Mouse (Mus musculus) neural tube, embryonic 10.5 days (tissue): Measurements from ENCODE around the gene Tsnax.

Experiments
- DNase-seq: peaks from one replicate; pipeline ENCODE4 v3.0.0-alpha.2; 2017; ENCODE audit warnings: low spot score; ENCODE audit errors: extremely low spot score

The Tsnax gene

GRCm38 (mm10) chr8:125043394-125043793 is 30.6 kb downstream of the Tsnax start:
- peak; percentile 22 for DNase-seq

GRCm38 (mm10) chr8:125043935-125044334 is 31.1 kb downstream of the Tsnax start:
- no peak for DNase-seq

GRCm38 (mm10) chr8:125045760-125046159 is 33.0 kb downstream of the Tsnax start:
- DNase-seq, result no peak

- no peak for DNase-seq
Observed at GRCm38 (mm10) chr8:125049051-125049750, 36.4 kb downstream of the Tsnax start.

GRCm38 (mm10) chr8:125049826-125050225 is 37.0 kb downstream of the Tsnax start:
- no peak for DNase-seq

- DNase-seq, result peak; percentile 72
Observed at GRCm38 (mm10) chr8:125052026-125052425, 39.2 kb downstream of the Tsnax start.

GRCm38 (mm10) chr8:125053505-125054435 is 41.0 kb downstream of the Tsnax start, which contains the start of gene Disc1:
Disc1 (plus strand) TSS chr8:125054195.
- peak; percentile 64 for DNase-seq

- DNase-seq, result no peak
Observed at GRCm38 (mm10) chr8:125054436-125054810, 41.6 kb downstream of the Tsnax start.

GRCm38 (mm10) chr8:125060904-125061303 is 48.1 kb downstream of the Tsnax start:
- no peak for DNase-seq

GRCm38 (mm10) chr8:125065596-125065995 is 52.8 kb downstream of the Tsnax start:
- DNase-seq, result no peak

- peak; percentile 54 for DNase-seq
Observed at GRCm38 (mm10) chr8:125066913-125067595, 54.3 kb downstream of the Tsnax start.

- DNase-seq, result no peak
Observed at GRCm38 (mm10) chr8:125067596-125067960, 54.8 kb downstream of the Tsnax start.

- DNase-seq, result no peak
Observed at GRCm38 (mm10) chr8:125068146-125068905, 55.5 kb downstream of the Tsnax start.

GRCm38 (mm10) chr8:125069304-125069703 is 56.5 kb downstream of the Tsnax start:
- DNase-seq, result no peak

GRCm38 (mm10) chr8:125069733-125070132 is 56.9 kb downstream of the Tsnax start:
- no peak for DNase-seq

- no peak for DNase-seq
Observed at GRCm38 (mm10) chr8:125074141-125074540, 61.3 kb downstream of the Tsnax start.

GRCm38 (mm10) chr8:125074581-125074980 is 61.8 kb downstream of the Tsnax start:
- no peak for DNase-seq

- no peak for DNase-seq
Observed at GRCm38 (mm10) chr8:125075389-125075788, 62.6 kb downstream of the Tsnax start.

GRCm38 (mm10) chr8:125077326-125077725 is 64.5 kb downstream of the Tsnax start:
- no peak for DNase-seq

GRCm38 (mm10) chr8:125078771-125079384 is 66.1 kb downstream of the Tsnax start:
- no peak for DNase-seq
